Mouse (Mus musculus) embryonic fibroblast, embryonic 13.5 days (primary cell): ENCODE measurements around the gene Trim41.

Experiments
- CTCF ChIP-seq: IDR thresholded peaks from 2 replicates; pipeline ENCODE4 v1.5.1; 2011; ENCODE audit warnings: mild to moderate bottlenecking, control low read depth, low read length, moderate library complexity, borderline replicate concordance; ENCODE audit not compliant: insufficient read depth
- POLR2A ChIP-seq: IDR thresholded peaks from 2 replicates; pipeline ENCODE4 v1.6.1; 2011; ENCODE audit warnings: low read depth, mild to moderate bottlenecking, control low read depth, low read length, moderate library complexity

DNA sequence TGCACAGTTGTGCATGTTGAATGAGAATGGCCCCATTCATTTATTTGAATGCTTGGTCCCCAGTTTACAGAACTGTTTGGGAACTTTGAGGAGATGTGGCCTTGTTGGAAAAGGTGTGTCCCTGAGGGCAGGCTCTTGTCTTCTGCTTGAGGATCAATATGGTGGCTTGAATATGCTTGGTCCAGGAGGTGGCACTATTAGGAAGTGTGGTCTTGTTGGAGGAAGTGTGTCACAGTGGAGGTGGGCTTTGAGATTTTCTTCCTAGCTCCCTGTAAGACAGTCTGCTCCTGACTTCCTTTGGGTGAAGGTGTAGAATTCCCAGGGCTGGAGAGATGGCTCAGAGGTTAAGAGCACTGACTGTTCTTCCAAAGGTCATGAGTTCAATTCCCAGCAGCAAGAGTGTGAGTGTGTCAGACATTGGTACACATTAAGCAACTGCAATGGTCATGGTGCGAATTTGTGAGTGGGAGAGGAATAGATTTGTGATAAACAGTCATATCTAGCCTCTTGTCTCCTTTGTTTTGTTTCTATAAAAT, 45.7 kb upstream of the Trim41 start:
- no peak for TF ChIP-seq POLR2A
- no peak for TF ChIP-seq CTCF
